Mouse (Mus musculus) thymus, adult 2 months (tissue): ENCODE data around the gene Scg3.

ENCODE experiments used
- CTCF ChIP-seq: fragments of 200-500 bp; IDR thresholded peaks from 2 replicates; pipeline ENCODE4 v1.5.1; 2012; ENCODE audit warnings: mild to moderate bottlenecking, control low read depth, low read length, moderate library complexity, borderline replicate concordance; ENCODE audit not compliant: control insufficient read depth, poor library complexity, insufficient read depth; ENCODE audit errors: extremely low read depth
- POLR2A ChIP-seq: fragments of 200-500 bp; IDR thresholded peaks from 2 replicates; pipeline ENCODE4 v1.6.1; 2012; ENCODE audit warnings: mild to moderate bottlenecking, low read length, control low read depth, moderate library complexity; ENCODE audit not compliant: control insufficient read depth, poor library complexity, insufficient read depth; ENCODE audit errors: extremely low read depth

GRCm38 (mm10) chr9:75684292-75684691, 436 bp upstream of the Scg3 start:
- no peak for TF ChIP-seq CTCF
- TF ChIP-seq POLR2A = no peak
